Mouse (Mus musculus) left cerebral cortex, adult 9 months (tissue): ENCODE results near the gene C330007P06Rik.

Source experiments
- DNase-seq, 2 experiments: peaks; one replicate each; pipeline ENCODE4 v3.0.0; 2022; ENCODE audit warnings: low spot score in 2 of 2

The C330007P06Rik gene

DNA sequence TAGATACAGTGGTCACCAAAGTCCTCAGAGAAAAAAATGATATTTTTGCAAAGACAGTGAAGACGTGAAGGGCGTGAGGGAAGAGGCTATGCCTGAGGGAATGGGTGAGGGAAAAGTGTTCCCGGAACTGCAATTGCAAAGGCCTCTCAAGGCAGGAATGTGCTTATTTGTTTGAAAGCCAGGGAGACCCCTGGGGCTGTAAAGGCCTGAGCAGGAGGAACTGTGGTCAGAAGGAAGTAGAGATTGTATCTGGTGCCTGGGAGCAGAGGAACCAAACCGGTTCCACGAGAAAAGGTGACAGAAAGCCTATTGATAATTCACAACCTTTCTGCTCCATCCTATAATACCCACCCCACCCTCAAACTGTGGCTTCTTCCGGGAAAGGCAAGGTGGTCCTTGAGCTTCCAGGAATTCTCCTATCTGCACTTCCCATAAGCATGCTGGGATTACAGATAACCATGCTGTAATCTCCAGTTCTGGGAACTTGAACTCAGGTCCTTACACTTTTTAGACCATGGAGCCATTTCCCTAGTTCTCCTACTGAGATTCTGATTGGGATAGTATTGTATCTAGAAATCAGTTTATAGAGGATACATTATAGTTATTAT, 36.7 kb downstream of the C330007P06Rik start:
- no peak for DNase-seq

DNA sequence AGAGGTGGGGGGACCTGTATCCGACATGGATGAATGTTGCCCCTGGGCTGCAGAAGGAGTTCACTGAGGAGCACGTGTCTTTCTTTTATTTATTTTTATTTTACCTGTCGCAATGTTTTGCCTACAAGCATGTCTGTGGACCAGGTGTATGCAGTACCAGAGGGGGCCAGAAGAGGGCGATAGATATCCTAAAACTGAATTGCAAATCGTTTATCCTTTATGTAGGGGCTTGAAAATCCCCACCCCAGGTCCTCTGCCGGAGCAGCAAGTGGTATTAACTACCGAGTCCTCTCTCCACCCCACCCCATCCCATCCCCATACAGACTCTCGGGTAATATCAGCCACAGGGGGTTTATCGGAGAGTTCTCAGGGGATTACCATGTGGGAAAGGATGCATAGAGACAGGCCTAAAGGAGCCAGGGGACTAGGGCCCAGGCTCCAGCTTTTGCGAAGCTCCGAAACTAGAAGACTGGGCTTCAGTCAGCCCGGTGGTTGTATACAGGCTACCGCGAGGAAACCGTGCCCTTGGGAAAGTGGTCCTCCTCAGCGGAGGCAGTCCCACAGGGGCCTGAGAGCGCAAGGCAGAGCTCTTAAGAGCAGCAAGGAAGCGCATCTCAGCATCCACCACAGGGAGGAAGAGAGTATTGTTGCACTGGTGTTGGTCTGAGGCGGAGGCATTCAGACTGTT, 40.4 kb downstream of the C330007P06Rik start:
- DNase-seq: peak in 1 of 2 experiments; percentile 62

DNA sequence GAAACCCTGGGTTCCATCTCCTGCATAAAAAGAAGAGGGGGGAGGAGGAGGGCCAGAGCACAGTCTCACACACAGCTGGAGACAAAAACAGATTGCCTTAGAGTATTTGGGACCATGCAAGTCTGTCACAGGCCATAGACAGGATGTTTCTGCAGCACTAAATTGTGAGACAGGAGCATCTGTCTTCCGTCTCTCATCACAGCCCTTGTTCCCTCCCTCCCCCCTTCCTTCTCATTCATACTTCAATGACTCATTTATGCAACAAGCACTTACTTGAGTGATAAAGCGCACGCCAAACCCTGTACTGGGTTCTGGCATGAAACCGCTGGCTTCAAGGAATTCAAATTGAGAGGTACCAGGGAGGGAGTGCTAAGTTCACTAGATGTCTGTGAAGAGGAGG, 42.3 kb downstream of the C330007P06Rik start:
- DNase-seq: no peak

- DNase-seq: no peak
Observed at GRCm38 (mm10) chrX:36830271-36830670, 43.6 kb downstream of the C330007P06Rik start.

DNA sequence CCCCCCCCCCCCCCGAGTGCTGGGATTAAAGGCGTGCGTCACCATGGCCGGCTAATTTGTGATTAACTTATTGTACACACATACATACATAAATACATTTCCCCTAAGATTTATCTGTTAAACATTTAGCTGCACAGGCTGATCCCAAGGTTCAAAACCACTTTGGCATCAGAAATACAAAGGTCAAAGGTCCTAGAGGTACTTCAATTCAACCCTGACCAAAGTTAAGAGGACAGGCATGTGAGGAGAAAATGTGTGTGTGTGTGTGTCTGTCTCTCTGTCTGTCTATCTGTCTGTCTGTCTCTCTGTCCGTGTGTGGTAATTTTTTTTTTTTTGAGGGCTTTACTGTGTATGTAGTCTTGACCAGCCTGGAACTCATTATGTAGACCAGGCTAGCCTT, 47.0 kb downstream of the C330007P06Rik start:
- no peak for DNase-seq

DNA sequence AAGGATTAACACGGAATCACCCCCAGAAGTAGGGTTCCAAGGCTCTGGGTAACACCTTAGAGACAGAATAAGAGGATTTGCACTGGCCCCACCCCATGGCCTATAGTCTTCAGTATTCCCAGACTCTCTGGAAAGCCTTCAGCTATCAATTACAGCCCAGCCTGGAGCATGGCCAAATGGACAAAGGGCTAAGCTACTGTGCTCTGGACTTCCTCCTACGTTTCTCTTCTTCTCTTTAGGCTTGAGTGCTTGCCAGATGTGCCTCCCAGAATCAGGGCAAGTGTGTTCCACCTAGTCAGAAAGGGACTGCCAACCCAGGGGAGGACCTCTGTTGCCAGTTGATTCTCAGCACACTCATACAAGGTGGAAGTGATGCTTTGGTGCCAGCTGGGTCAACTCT, 48.9 kb downstream of the C330007P06Rik start:
- DNase-seq: no peak

DNA sequence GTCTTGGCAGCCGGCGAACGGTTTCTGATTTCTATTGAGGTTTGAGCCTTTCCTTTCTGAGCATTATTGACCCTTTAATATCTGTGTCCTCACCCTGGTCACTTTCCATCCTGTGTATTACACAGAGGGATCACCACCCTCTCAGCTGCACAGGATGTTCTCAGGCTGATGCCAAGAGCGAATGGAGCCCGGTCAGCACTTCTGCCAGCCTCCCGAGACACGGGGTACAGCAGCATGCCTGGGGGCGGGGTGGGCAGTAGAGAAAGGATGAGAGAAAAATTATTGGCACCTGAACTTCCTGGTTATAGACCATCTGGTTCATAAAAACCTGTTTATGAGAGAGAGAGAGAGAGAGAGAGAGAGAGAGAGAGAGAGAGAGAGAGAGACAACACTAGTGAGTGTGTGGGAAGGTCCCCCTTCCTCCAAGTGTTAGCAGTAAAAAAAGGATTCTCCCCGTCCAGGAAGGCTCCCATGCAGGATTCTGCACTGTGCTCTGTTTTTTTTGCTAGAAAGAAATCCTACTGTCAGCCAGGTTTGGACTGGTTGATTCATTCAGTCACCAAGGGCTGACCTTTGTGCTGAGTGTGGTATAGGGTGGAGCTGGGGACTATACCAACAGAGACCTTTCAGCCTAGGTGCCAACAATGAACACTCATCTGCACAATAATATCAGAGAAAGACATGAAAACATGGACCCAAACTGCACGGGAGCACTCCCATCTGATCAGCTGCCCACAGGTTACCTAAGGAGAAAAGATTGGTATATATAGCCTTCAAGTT, 49.8 kb downstream of the C330007P06Rik start:
- no peak for DNase-seq

- DNase-seq: peak in 1 of 2 experiments; percentile 30
Observed at GRCm38 (mm10) chrX:36820201-36820600, 53.7 kb downstream of the C330007P06Rik start.

GRCm38 (mm10) chrX:36819575-36819974, 54.3 kb downstream of the C330007P06Rik start:
- no peak for DNase-seq

GRCm38 (mm10) chrX:36816953-36817441, 56.9 kb downstream of the C330007P06Rik start:
- DNase-seq: no peak

- no peak for DNase-seq
Observed at GRCm38 (mm10) chrX:36816368-36816899, 57.5 kb downstream of the C330007P06Rik start.

GRCm38 (mm10) chrX:36815439-36815838, 58.5 kb downstream of the C330007P06Rik start:
- no peak for DNase-seq

DNA sequence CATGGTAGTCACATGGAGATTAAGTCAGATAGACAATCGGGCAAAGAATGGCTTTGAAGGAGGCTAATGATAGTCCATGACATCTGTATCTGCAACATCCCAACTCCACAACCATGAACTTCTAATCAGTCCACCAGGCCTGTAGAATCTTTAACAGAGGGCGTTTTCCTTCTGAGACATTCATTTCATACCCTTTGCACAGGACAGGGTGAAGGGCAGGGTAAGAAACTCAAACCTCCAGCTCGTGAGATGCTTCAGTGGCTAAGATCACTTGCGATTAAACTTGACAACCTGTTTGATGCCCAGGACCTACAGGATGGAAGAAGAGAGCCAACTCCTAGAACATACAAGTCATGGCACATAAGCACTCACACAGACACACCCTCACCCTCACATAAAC, 58.9 kb downstream of the C330007P06Rik start:
- no peak for DNase-seq

- no peak for DNase-seq
Observed at GRCm38 (mm10) chrX:36814161-36814836, 59.6 kb downstream of the C330007P06Rik start.

DNA sequence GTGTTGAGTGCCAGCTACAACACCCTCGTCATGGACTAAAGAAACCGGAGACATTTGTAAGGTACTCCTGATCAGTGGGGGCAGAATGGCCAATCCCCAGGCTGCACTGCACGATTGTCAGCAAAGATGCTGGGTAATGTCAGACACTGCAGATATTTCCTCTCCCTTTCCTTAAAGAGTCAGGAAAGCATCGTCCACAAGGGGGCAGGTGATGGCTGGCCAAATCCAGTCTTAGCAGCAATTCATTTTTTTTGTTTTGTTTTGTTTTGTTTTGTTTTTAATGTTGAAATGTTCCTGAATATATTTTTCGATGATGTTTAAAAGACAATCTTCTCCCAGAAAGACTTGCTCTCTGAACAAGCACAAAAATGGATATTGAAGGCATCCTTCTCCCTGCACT, 62.5 kb downstream of the C330007P06Rik start:
- peak in 1 of 2 experiments; percentile 24 for DNase-seq

DNA sequence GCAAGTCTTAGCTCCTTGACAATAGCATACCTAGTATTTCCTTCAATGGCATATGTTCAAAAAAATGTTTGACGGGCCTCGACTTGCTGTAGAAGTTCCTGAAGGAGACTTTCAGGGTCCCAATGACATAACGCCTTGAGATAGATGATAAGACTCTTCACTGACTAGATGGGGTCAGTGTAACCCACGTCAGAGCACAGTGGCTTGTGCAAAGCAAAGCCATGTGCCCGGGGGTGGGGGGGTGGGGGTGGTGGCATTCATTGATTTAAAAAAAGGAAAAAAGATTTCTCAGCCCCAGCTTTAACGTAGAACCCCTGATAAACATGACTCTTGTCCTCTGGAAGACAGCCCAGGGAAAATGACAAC, 65.6 kb downstream of the C330007P06Rik start:
- no peak for DNase-seq

- peak; percentile 70 to 93 for DNase-seq
Observed at GRCm38 (mm10) chrX:36807360-36808317, 66.3 kb downstream of the C330007P06Rik start.

- no peak for DNase-seq
Observed at GRCm38 (mm10) chrX:36805466-36806235, 68.3 kb downstream of the C330007P06Rik start.

DNA sequence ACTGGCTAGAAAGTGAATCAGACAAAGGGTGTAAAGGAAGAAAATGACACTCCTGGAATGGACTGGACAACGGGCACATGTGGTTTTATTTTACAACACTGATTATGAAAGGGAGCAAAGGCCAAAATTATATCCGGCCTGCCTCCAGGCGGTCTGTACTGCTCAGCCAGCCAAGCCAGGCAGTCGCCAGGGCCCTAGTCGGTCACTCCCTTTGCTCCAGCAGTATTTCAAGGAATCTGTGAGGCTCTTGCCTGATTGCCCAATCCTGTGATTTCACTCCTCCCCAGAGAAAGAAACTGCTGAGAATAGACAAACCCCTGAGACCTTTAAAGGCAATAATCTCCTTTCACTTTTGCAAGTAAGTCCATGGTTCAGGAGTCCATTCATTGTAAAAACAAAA, 69.7 kb downstream of the C330007P06Rik start:
- DNase-seq: no peak

DNA sequence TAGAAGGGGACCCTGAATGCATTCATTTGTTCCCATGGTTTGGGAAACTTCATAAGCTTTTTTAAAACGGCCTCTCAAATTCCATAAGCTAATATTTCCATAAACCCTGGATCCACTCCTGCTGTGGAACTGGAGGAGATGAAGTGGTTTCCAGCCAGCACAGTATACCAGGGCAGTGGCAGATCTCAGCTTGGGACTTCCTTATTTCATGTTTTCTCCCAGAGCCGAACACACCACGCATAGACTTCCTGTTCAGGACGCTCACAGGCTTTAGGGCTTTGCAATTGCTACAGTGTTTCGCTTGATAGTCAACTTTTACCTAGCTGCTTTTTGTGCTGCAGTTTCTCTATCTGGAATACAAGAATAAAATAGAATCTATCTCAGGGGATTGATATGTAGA, 70.7 kb downstream of the C330007P06Rik start:
- no peak for DNase-seq
